Mouse (Mus musculus): Measurements from ENCODE around the gene Ppp6r3.
"Not testable (repeated sequence)": the region's sequence is repeated elsewhere in the genome, so short reads cannot be mapped to it uniquely, and the experiment has no call there.

DNA sequence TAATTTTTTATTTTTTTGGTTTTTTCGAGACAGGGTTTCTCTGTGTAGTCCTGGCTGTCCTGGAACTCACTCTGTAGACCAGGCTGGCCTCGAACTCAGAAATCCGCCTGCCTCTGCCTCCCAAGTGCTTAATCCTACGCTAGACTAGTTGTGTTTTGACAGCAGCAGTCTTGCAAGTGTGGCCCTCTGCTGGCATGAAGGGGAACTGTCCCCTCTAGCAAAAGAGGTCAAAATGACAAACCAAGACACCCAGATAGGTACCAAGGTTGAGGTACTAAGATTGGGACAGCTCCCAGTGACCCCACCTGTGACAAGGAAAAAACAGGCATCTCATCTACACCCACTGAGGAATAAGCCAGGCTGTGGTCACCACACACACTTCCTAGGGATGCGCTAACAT lies 12.2 kb upstream of the Ppp6r3 start:
- peak; percentile 62; the same call in 1 of the 2 replicates for TF ChIP-seq CTCF (IDR thresholded peaks at IDR 0.05; ENCODE audit: low read depth, low read length)
- not testable (repeated sequence) for TF ChIP-seq GATA1 (IDR thresholded peaks at IDR 0.05; ENCODE audit: borderline replicate concordance, low read length); POLR2AphosphoS5 (IDR thresholded peaks at IDR 0.05; ENCODE audit: insufficient replicate concordance, low read depth, low read length); TAL1 (conservative IDR thresholded peaks at IDR 0.05; ENCODE audit: low read depth, low read length)

Measured in G1E (cell line).